Mouse (Mus musculus): ENCODE results near the gene Slc39a11.

The Slc39a11 gene

DNA sequence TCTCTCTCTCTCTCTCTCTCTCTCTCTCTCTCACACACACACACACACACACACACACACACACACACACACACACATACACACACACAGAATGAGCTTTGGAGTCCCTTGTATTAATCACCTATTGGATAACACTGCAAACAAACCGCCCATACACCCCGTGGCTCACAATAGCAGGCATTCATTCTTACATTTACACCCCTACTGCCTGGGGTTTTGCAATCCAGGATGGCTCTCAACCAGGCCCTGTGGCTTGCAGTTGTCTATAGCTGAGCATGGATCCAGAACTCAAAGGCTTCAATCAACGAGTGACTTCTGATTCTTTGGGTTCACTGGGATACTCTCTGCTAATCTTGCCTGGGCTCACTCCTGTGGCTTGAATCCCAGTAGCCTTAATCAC is 424.1 kb downstream of the Slc39a11 start:
- in situ Hi-C loops (cut with MboI; ENCODE audit: unreplicated experiment in 2 of 2), result no loop called here

DNA sequence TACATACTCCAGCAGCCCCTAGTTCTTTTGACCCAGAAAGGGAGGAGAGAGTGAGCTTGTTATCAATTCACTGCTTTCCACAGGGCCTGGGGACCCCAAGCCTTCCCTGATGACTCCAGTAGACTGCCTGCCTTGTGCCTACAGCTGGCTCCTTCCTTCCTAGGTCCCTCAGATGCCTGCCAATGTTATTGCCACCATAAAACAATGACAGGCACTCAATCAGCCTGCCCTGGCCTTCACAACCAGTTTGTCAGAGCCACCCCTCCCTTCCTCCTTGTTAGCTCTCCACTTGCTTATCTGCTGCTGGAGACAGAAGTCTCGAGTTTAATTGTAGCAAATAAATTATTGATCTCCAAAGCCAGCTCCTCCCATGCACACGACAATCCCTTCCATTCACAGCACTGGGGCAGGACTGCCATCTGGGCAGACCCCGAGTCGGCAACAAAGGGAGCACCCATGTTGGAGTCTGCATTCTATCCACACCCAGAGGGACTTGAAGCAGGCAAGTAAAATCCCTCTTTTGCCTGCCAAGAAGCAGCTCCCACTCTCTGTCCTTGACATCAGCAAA is 426.0 kb downstream of the Slc39a11 start:
- in situ Hi-C loops (cut with MboI; ENCODE audit: unreplicated experiment in 2 of 2), result no loop called here

DNA sequence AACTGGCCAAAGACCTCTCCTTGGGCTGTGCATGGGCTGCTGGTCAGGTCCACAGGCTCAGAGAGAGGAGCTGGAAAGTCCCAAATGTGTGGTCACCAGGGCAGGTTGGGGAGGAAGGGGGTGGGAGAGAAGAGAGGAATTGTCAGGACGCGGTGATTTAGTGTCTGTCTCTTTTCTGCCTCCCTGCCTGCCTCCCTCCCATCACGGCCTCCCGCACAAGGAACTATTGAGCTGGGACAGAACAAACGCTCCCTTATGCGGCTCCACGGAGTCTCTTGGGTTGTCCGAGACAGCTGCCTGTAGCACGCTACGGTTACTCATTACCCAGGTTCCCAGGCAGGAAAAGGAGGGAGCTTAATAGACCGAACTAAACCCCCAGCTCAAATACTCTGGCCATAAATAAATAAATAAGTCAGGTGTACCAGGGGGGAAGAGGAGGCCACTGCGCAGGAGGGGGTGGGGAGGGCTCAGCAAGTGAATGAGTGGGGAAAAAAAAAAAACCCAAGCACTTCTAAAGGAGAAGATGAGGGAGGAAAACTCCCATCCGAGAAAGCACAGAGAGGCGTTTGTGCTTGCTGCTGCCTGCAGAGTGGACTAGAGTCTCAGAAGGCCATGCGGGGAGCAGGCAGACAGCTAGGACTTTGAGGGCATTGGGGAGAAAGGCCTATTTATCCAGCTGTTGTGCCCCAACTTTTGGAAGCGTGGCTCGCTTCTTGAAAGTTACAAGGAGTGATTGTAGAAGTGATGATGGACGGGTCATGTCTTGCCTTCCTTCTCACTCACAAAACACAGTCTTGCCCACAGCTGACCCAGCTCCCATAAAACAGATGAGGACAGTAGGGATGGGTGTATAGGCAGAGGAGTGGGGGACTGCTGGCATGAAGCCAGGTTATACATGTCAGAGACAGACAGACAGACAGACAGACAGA is 428.3 kb downstream of the Slc39a11 start:
- in situ Hi-C loops (cut with MboI; ENCODE audit: unreplicated experiment in 2 of 2), result no loop called here

DNA sequence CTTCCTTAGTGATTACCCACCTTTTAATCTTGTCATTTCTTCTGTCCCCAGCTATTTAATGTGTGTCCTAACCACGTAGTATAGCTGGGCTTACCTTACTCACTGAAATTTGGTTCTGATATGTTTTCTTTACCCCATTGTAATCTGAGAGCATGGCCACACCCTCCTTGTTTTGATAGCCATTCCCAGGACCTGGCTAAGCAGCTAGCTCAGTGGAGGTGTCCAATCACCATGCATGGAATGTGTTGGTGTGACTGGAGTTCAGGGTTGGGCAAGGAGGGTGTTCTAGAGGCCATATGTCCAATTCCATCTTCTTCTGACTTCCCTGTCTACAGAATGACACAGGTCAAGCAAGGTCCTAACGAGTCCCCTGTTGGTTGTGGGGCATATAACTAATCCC is 429.2 kb downstream of the Slc39a11 start:
- in situ Hi-C loops (cut with MboI; ENCODE audit: unreplicated experiment in 2 of 2), result no loop called here

DNA sequence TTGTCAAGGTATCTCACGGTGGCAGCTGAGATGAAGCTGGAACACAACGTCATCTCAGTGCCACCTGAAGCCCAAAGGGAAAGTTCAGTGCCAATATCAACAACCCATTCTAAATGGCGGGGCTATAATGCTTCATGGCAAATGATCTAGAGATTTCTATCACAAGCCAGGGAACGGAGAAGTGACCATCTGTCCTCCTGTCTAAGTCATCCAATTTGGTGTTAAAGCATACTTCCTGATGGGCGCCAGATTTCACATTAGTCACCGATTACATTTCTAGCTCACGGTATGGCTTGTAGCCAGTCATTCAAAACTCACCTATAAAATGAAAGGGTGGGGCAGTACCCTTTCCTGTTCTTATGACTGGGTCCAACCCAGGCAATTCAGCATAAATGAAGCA is 435.1 kb downstream of the Slc39a11 start:
- in situ Hi-C loops (cut with MboI; ENCODE audit: unreplicated experiment in 2 of 2), result no loop called here

DNA sequence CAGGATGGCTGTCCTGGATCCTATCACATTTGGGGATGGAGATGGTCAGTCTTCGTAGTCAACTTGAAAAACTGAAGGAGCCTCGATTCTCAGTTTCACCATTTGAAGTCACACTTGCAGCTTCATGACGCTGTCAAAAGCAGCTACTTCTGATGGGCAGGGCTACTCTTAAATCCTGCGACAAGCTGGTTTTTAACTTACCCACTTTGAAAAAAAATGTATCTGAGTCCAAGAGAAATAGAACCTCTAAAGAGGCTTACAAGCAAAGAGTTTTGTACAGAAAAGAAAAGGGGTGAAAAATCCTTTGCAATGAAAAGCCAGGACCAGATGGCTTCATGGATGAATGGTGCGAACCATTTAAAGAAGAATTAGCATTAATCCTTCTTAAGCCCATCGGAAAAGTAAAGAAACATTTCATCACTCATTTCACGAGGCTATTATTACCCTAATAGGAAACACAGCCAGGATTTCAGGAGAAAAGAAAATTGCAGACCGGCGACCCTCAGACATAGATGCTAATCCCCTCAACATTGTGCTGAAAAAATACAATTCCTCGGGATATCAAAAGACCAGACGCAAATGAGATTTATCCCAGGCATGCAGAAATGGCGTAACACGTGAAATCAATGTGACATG is 437.4 kb downstream of the Slc39a11 start:
- in situ Hi-C loops (cut with MboI; ENCODE audit: unreplicated experiment in 2 of 2), result no loop called here

DNA sequence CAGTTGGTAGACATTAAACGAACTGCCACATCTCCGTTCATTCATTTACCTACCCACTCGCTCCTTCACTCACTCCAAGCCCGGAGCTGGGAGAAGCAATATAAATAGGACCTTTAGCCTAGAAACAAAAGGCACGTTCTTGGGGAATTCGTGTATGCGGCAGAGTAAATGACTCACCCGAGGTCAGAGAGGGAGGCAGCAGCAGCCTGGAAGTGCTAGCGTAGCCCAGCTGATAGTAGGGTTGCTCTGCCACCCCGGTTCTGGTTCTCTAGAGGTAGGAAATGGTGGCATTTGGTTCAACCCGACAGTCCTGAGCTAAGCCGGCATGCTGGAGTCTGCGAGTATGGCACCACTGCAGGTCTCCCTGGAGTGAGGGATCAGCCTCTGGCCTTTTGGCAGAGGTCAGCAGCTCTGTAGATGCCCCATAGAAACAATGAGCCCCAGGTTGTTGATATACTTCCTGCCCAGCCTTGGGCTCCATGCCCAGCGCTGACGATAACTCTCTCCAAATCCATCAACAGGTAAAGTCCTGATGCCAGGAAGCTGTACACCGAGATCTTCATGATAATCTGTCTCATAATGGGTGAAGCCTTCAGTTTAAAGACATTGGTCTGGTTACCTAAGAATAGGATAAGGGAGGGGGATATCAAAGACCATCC is 440.5 kb downstream of the Slc39a11 start:
- in situ Hi-C loops (cut with MboI; ENCODE audit: unreplicated experiment in 2 of 2), result no loop called here

DNA sequence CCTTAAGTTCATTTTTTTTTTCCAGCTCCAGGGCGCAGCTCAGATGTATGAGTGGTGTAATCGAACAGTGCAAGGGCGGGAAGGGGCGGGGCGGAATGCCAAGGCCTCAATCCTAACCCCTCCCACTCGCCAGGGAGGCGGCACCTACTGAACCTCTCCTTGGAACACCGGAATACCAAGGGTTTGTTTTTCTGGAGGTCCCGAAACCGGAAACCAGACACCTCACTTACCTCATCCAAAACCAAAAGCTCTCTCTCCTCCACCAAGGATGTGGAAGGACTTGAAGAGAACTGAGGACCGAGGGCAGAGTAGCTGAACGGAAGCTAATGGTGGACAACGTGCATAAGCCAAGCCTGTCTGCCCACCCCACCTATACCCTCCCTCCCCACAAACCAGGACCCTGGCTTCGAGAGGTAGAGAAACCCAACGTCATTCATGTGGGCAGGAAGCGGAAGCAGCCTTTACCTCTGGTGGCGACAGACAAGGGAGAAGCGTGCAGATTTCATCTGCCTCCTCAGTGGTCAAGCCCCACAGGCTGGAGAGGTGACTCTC is 441.3 kb downstream of the Slc39a11 start:
- in situ Hi-C loops (cut with MboI; ENCODE audit: unreplicated experiment in 2 of 2), result no loop called here

DNA sequence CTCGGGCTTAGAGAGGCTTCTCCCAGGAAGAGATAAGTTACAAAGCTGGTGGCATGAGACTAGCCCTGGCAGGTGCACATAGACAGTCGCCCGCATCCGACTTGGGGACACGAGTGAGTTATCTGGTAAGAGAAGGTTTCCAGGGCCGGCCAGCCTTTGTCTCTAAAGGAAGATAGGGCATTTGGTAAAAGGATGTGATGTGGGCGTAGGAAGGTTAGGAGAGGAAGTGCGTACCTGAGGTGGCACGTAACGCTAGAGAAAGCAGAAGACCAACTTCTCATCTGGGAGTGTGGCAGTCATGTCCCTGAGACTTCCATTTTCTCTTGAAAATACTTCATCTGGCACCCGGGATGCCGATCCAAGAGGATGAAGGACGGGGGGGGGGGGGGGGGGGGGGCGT is 441.9 kb downstream of the Slc39a11 start:
- in situ Hi-C loops (cut with MboI; ENCODE audit: unreplicated experiment in 2 of 2), result no loop called here

DNA sequence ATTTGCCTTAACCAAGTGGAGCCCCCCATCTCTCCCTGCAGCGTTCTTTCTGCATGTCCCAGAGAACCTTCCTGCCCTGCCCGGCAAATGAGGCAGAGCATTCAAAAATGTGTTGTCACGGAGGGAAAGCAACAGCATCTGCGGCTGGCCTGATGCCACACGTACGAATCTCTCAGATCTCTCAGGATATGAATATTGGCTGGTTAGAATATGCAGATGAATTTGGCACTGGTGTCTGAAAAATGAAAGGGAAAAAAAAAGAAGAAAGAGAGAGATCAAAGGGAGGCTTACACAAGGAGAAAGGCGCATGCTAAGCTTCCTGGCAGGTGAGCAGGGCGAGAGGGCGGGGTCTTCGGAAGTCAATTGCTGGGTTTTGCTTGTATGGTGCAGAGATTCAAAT is 443.8 kb downstream of the Slc39a11 start:
- in situ Hi-C loops (cut with MboI; ENCODE audit: unreplicated experiment in 2 of 2), result no loop called here

DNA sequence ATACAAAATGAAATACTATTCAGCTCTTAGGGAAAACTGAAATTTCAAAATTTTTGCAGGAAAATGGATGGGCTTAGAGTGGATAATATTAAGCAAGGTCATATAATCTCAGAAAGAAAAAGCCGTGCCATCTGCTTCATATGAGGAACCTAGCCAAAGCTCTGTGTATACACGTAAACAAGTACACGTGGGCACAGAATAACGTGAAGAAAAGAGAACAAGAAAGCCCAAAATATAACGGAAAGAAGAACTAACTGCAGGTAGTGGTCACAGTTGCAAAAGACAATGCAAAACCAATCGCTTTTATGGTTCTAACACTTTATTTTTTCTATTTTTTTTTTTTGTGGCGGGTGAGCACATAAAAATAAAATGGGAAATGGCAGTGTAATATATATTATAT is 446.9 kb downstream of the Slc39a11 start:
- in situ Hi-C loops (cut with MboI; ENCODE audit: unreplicated experiment in 2 of 2), result no loop called here

DNA sequence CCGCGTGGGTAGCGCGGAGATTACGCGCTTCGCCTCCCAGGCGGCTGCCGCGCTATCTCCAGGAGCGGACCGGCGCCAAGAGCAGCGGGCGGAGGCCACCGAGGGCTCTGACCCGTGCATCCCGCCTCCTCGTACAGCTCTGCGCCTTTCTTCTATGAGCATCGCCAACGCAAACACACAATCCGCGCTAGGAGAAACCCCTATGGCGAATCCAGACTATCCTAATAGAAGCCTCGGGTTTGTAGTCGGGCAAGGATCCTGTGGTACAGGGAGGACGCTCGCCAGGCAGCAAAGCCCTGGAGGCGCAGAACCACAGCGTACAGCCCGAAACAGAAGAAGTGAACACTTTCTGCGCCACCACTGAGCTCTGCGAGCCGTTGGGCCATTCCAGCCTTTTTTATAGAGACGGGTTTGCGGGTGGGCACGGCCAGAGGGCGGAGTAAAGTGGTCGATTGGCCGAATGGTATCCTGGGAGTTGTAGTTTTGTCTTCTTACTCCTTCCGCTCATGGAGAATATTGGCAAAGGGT is 448.3 kb downstream of the Slc39a11 start:
- in situ Hi-C loops (cut with MboI; ENCODE audit: unreplicated experiment in 2 of 2), result no loop called here

DNA sequence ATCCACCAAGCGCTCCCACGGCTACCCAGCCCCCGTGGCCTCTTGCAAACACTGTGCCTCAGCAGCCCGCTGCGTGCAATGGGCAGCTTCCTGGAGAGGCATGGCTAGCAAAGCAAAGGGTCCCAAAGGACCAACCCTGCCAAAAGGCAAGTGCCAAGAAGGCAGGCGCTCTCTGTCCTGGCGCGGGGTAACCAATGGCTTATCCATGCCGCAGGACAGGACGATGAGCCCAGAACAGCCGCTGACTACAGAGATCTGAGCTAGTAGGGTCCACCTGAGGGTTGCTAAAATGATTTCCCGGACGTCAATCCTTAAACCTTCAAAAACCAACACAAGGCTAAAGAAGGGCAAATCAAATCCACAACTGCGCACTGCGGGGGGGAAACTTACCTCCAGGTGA is 449.0 kb downstream of the Slc39a11 start:
- in situ Hi-C loops (cut with MboI; ENCODE audit: unreplicated experiment in 2 of 2), result no loop called here

DNA sequence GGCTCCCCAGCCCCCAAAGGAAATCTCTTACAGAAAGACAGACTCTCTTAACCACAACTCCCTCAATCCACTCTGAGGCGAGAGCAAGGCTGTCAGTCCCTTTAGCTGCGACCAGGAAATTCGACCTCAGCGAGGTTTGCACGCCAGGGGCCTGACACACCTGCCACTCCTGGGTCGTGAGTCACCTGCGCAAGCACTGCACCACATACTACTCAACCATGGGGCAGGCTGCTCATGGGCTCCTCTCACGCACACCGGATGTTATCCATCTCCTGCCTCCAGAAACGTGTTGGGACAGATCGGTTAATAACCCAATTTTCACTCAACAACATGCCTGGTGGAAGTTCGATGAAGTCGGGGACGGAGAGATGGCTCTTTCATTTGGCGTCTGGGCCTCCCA is 451.3 kb downstream of the Slc39a11 start:
- in situ Hi-C loops (cut with MboI; ENCODE audit: unreplicated experiment in 2 of 2), result loop anchor here (25.0 kb wide), 2 partner anchors 414 to 614 kb away; partner anchors contain the start of gene Sstr2 (in 1 of the 2)

DNA sequence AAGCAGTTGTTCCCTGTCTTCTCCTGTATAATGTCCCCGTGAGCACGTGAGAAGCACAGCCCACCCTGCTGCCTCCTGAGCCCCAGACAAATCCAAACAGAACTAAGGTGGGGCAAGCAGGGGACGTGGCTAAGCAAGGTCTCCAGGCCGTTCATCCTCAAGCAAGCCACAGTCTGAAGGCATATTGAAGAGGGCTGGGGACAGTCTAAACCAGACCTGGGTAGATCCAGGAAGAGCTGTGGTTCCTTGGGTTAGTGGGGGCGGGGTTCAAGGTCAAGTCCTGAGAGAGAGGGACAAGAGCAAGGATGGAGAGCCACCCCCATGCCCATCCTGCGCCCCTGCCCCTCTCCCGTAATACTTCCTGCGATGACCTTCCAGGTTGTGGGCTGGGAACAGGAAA is 452.3 kb downstream of the Slc39a11 start:
- in situ Hi-C loops (cut with MboI; ENCODE audit: unreplicated experiment in 2 of 2), result loop anchor here (25.0 kb wide), 2 partner anchors 415 to 615 kb away; partner anchors contain the start of gene Sstr2 (in 1 of the 2)

DNA sequence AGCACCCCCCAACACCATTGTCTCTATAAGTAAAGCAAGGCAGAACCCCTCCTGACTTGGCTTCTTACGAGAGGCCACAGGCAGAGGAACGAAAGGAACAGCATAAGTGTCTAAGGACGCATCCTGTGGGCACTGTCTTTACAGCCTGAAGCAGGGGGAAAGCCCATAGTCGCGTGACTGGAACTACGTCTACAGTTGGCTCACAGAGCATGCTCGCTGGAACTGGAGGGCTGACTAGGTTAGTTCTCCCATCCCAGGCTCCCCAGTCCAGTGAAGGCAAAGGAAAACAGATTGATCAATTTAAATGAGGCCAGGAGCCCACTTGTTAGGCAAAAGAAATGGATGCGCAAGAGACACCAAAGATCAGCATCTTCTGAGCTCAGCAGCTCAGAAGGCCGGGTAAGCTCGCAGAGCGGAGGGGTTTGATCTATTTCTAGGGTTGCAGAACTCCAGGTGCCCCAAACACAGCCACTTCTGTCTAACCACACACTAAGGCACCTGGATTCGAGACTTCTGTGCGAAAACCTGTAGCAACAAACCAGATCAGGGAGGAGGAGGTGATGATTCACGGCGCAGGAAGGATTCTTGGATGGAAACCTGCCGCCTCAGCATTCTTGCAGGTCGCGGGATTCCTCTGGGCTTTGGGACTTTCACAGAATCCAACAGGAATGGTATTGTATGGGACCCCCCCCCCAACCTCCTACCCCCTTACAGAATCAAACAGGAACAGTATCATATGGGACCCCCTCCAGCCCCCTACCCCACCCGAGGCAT is 453.5 kb downstream of the Slc39a11 start:
- in situ Hi-C loops (cut with MboI; ENCODE audit: unreplicated experiment in 2 of 2), result loop anchor here (25.0 kb wide), 2 partner anchors 416 to 616 kb away; partner anchors contain the start of gene Sstr2 (in 1 of the 2)

All from v-Abl transformed pro-B cells (cell line).